Mouse (Mus musculus) lung, postnatal 14 days (tissue): ENCODE results near the gene D8Ertd738e.

Experiments used
- DNase-seq: peaks from one replicate; pipeline ENCODE4 v3.0.0; 2021

D8Ertd738e gene

DNA sequence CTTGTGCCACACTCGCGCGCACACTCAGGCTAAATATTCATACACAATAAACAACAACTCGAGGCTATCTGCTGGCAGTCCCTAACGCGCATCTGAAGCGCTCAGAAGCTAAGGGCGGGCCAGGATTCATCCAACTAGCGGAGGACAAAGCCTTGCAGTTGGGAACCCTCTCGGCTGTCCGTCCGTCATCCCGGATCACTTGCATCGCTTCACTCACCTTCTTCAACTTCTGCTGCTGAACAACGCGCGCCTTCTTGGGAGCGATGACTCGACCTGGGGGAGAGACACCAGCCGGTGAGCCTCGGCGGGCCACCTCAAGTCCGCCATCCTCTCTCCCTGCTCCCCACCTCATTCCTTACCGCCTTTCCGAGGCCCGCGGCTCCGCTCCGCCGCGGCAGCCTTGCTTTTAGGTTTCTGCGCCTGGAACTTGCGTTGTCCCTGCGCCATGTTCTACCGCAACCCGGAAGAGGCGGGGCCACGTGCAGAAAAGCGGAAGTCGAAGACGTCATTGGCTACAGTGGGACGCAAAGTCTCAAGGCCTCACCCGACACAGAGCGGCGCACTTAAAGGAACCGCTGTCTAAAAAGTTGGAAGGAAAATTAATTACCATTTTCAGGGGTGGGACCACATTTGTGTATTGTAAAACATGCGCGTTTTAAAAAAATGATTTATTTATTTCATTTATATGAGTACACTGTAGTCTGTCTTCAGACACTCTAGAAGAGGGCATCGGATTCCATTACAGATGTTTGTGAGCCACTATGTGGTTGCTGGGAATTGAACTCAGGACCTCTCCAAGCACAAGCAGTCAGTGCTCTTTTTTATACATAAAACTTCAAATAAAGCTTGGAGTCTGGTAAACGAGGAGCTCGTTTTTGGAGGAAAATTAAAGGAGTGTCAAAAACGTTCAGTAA is at the start of gene D8Ertd738e:
Gene D8Ertd738e, minus strand, starts transcription at position 463 of the 914 bp plus-strand sequence.
- peak; percentile 88 for DNase-seq

DNA sequence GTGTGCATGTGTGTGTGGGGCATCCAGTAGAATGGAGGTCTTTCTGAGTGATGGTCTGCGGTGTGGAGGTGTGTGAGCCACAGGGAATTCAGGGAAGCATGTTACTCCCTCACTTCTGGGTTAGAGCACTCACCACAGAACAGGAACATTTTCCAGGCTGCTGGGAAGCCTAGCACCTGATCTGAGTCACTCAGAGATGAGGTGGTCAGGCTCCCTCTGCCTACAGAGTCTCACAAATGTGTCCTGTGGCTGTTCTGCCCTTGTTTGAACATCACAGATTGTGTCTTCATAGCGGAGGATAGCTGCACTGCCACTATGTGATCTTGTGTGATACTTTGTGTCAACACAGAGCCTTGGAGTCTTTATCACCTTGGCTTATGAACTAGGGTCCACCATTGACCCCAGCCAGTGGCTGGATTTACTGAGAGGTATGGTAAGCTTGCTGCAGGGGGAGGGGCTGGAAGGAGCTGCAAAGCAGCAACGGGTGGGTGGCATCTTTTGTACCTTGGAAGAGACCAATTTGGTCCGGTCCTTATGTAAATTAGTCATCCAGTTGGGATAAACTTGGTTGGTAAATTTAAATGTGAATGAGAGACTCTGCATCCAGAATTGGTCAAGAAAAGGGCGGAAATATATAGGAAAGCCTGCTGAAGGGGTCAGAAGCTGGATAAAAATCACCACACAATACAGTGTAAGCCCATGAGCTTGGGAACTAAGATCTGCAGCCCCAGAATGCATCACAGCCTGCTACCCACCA is 47.7 kb upstream of the D8Ertd738e start:
- no peak for DNase-seq

- peak; percentile 59 for DNase-seq
Observed at GRCm38 (mm10) chr8:84291688-84292087, 42.2 kb upstream of the D8Ertd738e start.

DNA sequence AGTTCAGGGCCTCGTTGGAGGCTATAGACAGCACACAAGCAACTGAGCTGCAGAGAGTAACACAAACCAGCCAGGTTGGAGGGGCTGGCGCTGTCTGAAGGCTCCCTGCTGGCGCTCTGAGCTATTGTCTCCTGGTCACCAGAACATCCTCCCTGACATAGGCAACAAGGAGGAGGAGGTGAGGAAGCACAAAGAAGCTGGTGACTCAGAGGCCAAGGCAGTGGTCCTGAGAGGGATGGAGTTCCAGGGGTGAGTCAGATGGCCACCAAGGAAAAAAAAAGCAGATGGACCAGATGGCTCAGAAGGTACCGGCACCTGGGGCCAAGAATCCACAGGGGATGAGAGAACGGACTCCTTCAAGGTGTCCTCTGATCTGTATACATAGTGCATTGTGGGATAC is 41.6 kb upstream of the D8Ertd738e start:
- DNase-seq = no peak

DNA sequence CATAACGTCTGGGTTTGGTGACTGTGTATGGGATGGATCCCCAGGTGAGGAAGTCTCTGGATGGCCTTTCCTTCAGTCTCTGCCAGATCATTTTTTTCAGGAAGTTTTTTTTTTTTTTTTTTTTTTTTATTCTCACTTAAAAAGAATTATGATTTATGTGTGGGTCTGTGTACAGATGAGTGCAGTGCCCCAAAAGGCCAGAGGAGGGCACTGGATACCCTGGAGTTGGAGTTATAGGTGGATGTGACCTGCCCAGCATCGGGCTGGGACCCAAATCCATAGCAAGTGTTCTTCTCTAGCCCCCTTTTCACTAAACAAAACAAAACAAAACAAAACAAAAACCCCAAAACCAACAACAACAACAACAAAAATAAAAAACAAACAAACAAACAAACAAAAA is 39.4 kb upstream of the D8Ertd738e start:
- no peak for DNase-seq

GRCm38 (mm10) chr8:84285665-84286064 is 36.1 kb upstream of the D8Ertd738e start:
- peak; percentile 70 for DNase-seq

DNA sequence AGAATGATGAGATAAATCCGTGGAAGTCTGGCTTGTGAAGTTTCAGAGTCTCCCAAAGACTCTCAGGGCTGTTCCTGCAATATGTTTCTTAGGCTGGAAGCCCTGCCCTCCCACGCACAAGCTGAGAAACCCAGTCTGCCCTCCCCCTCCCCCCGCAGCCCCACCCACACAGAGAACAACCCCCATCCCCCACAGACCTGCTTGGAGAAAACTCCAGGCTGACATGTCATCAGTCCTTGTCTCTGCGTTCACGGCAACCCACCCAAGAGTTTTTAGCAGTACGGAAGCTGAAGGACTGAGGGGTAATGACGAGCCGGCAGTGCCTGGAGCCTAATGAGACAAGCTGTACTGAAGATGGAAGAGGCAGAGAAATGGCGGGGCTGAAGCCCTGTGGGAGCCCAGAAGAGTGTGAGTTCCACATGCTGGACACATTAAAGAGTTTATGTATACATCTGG is 35.1 kb upstream of the D8Ertd738e start:
- DNase-seq = peak; percentile 52

DNA sequence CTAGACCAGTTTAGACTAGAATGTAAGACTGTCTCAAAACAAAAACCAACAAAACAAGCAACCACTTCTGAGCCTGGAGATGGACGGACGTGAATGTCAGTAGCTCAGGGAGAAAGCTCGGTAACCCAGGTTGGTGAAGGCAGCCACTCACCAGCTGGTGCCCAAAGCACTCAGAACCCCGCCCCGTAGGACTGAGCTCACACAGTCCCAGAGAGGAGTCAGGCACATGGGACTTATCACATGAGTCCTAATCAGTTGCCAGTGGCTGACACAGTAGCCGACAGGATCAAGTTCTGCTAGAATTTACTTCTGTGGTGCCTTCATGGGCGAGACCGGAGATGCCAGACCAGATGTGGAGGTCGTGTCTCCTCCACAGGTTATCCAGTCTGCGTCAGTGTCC is 31.3 kb upstream of the D8Ertd738e start:
- DNase-seq = no peak

- DNase-seq = no peak
Observed at GRCm38 (mm10) chr8:84276447-84276846, 26.9 kb upstream of the D8Ertd738e start.

GRCm38 (mm10) chr8:84273968-84274367 is 24.4 kb upstream of the D8Ertd738e start:
- no peak for DNase-seq

DNA sequence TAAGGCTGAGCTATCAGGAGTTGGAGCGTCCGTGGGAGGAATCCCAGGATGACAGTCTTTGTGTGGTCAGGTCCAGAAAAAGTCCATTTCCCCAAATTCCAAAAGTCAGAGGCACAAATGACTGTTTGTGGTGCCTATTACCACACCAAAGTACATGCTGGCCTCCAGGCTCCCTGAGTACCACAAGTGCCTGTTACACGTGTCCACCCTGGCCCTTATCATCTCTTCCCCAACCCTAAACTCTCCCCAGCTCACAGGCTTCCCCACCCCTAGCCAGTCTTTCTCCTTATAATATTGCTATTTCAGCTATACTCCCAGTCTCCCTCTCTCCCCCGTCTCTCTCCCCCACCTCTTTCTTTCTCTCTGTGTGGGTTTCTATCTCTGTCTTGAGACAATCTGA is 22.8 kb upstream of the D8Ertd738e start:
- DNase-seq = no peak

DNA sequence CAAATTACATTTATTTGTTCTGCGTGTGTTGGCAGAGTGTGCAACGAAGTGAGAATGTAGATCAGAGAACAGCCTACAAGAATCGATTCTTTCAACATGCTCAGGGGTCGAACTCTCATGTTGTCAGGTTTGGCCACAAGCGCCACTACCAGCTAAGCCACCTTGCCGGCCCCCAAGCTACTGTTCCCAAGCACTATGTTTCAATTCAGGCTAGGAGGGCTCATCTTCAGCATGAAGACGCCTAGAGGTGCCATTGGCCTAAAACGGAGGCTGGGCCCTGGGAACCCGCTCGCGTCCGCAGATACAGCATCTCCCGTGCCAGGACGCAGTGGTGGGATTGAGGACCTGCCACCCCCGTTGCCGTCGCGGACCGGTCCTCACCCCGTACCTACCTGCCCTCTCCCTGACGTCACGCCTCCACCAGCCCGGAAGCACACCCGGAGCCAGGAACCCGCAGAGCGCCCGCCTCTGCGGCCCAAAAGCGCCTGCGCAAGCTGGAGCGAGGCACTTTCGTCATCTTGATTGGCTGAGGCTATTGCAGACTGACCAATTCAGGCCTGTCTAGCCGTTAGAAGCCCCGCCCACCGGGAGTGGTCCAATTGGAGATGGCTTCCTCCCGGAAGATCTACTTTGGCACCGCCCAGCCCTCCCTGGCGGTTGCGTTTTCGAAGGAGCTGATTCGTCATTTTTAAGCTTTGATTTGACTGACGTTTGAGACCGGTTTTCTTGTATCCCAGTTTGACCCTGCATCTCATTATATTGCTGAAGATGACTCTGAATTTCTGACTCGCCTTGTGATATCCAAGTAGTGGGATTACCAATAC is 20.6 kb upstream of the D8Ertd738e start, which contains the start of gene Ccdc130:
Gene Ccdc130, minus strand, starts transcription at position 431 of the 824 bp plus-strand sequence.
- DNase-seq = peak; percentile 100

GRCm38 (mm10) chr8:84261098-84261497 is 11.6 kb upstream of the D8Ertd738e start:
- DNase-seq = no peak

DNA sequence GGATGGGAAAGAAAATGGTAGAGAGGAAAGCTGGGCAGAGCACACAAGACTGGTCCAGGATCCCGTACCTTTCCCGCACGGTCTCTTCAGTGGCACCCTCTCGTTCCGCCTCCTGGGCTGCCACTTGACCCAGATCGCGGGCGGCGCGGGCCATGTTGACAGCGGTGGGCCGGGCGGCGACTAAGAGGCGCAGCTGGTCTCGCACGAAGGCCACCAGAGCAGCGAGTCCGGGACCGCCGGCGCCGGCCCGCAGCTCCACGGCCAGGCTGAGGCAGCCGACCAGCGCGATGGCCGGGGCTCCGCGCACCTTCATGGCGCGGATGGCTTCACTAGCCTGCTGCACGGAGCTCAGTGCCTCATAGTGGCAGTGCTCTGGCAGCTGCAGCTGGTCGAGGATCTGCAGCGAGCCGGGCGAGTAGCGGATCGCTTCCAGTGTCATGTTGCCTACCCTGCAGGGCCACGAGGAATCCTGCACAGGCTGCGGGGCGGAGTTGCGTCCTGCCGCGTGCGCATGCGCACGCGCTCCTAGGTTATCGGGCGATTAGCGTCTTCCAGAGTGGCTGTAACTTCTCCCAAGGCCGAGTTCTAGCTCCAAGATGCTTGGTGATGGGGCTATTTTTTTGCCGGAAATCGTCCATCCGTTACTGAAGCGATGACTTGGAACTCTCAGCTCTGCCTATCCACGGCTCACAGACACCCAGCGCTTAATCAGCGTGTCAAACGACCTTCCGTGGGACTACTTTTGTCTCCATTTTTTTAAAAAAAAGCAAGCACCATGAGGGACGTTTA is 7.5 kb upstream of the D8Ertd738e start, which contains the start of gene Mri1:
Gene Mri1, minus strand, starts transcription at position 505 of the 789 bp plus-strand sequence.
- peak; percentile 81 for DNase-seq

- DNase-seq = peak; percentile 41
Observed at GRCm38 (mm10) chr8:84256458-84256821, 6.9 kb upstream of the D8Ertd738e start.

DNA sequence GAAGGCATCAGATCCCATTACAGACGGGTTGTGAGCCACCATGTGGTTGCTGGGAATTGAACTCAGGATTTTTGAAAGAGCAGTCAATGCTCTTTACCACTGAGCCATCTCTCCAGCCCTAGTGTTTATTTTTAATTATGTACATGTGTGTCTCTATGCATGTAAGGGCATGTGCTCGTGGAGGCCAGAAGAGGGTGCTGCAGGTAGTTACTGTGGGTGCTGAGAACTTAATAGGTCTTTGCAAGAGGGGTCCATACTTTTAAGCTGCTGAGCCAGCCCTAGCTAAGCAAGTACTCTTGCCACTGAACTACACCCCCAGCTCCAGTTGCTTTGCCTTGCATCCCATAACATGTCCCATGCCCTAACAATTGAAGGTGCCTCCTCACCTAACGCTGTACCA is 6.3 kb upstream of the D8Ertd738e start:
- no peak for DNase-seq

- no peak for DNase-seq
Observed at GRCm38 (mm10) chr8:84241821-84242220, 7.7 kb downstream of the D8Ertd738e start.

- DNase-seq = no peak
Observed at GRCm38 (mm10) chr8:84241167-84241566, 8.4 kb downstream of the D8Ertd738e start.

GRCm38 (mm10) chr8:84237542-84238229 is 11.8 kb downstream of the D8Ertd738e start:
- no peak for DNase-seq

GRCm38 (mm10) chr8:84236998-84237473 is 12.5 kb downstream of the D8Ertd738e start, which contains the start of gene Zswim4:
Zswim4 (minus strand) TSS chr8:84237055.
- peak; percentile 98 for DNase-seq

- no peak for DNase-seq
Observed at GRCm38 (mm10) chr8:84236410-84236997, 13.0 kb downstream of the D8Ertd738e start.
